Mouse (Mus musculus) MEL (cell line): ENCODE measurements at regions not wholly inside any gene's neighbourhood (a gene's known extent, or its start where the extent isn't known, plus 50 kb on each side); places are given as distances from the start of the nearest gene placed in this dataset.

ENCODE experiments used
- CTCF ChIP-seq, 3 experiments: IDR thresholded peaks in 2 of 3; conservative IDR thresholded peaks in 1 of 3; 2 replicates each; pipeline ENCODE4 v1.5.1; 2011 to 2012; ENCODE audit warnings: low read length in 3 of 3, low read depth in 2 of 3, mild to moderate bottlenecking in 2 of 3, improper control_type of control experiment in 1 of 3, inconsistent platforms in 1 of 3, mixed read lengths in 1 of 3, moderate library complexity in 1 of 3; ENCODE audit not compliant: control insufficient read depth in 1 of 3, insufficient read depth in 1 of 3, poor library complexity in 1 of 3, severe bottlenecking in 1 of 3
- HCFC1 ChIP-seq: IDR thresholded peaks from 2 replicates; pipeline ENCODE4 v1.6.1; 2012; ENCODE audit warnings: low read depth, mild to moderate bottlenecking, inconsistent platforms, low read length, improper control_type of control experiment, moderate library complexity
- MAX ChIP-seq: IDR thresholded peaks from 2 replicates; pipeline ENCODE4 v1.6.1; 2011; ENCODE audit warnings: low read length, improper control_type of control experiment
- MAZ ChIP-seq: IDR thresholded peaks from 2 replicates; pipeline ENCODE4 v1.6.1; 2012; ENCODE audit warnings: low read depth, mild to moderate bottlenecking, inconsistent platforms, low read length, improper control_type of control experiment
- MEF2A ChIP-seq: IDR thresholded peaks from 2 replicates; pipeline ENCODE4 v1.6.1; 2014; ENCODE audit warnings: low read depth, mild to moderate bottlenecking, inconsistent platforms, low read length, improper control_type of control experiment; ENCODE audit not compliant: poor library complexity, insufficient replicate concordance, severe bottlenecking; ENCODE audit errors: extremely low read depth
- NRF1 ChIP-seq: IDR thresholded peaks from 2 replicates; pipeline ENCODE4 v1.6.1; 2014; ENCODE audit warnings: low read depth, mild to moderate bottlenecking, inconsistent platforms, low read length, improper control_type of control experiment, moderate library complexity; ENCODE audit not compliant: poor library complexity, insufficient read depth, severe bottlenecking
- POLR2A ChIP-seq, 2 experiments: IDR thresholded peaks; 2 replicates each; pipeline ENCODE4 v1.6.1; 2011 to 2012; ENCODE audit warnings: low read length in 2 of 2, mild to moderate bottlenecking in 2 of 2, control low read depth in 1 of 2, improper control_type of control experiment in 1 of 2, low read depth in 1 of 2, moderate library complexity in 1 of 2; ENCODE audit not compliant: control insufficient read depth in 1 of 2, insufficient read depth in 1 of 2, poor library complexity in 1 of 2
- POLR2AphosphoS5 ChIP-seq: IDR thresholded peaks from 2 replicates; pipeline ENCODE4 v1.6.1; 2012; ENCODE audit warnings: low read depth, borderline replicate concordance, mild to moderate bottlenecking, inconsistent platforms, low read length, moderate library complexity, mixed read lengths
- RAD21 ChIP-seq: IDR thresholded peaks from 2 replicates; pipeline ENCODE4 v1.6.1; 2011; ENCODE audit warnings: mild to moderate bottlenecking, low read depth, low read length, improper control_type of control experiment
- TBP ChIP-seq: IDR thresholded peaks from 2 replicates; pipeline ENCODE4 v1.8.0; 2011; ENCODE audit warnings: low read depth, low read length, improper control_type of control experiment
- USF2 ChIP-seq, 2 experiments: IDR thresholded peaks; 2 replicates each; pipeline ENCODE4 v1.6.1; 2011 to 2012; ENCODE audit warnings: improper control_type of control experiment in 2 of 2, low read length in 2 of 2, borderline replicate concordance in 1 of 2, inconsistent platforms in 1 of 2, low read depth in 1 of 2, mild to moderate bottlenecking in 1 of 2; ENCODE audit not compliant: insufficient read depth in 1 of 2

DNA sequence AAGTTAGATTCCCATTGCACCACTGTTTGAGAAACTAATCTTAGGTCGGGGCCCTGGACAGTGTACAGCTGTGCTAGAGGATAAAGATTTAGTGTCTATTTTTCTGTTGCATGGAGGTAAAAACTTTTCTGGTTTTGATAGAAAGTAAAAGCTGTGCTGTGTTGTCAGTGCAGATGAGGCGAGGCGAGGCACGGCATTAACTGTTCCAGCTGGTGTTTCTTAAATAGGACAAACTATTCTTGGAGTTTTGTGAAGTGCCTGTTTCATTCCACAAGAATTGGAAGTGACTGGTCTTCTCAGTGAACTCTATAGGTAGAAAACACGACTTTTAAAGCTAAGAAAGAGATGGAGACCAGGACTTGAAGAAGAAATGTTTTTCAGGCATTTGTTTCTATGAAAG lies 370.3 kb downstream of the Rprm start:
- TF ChIP-seq POLR2A (IDR thresholded peaks at IDR 0.05; ENCODE audit: control insufficient read depth in 1 of 2, insufficient read depth in 1 of 2, low read depth in 1 of 2, low read length in 2 of 2, poor library complexity in 1 of 2) (no peak), HCFC1 (no peak), MEF2A (no peak), NRF1 (no peak), MAX (no peak), CTCF (IDR thresholded peaks at IDR 0.05 in 2 of 3, conservative IDR thresholded peaks at IDR 0.05 in 1 of 3; ENCODE audit: control insufficient read depth in 1 of 3, insufficient read depth in 1 of 3, low read depth in 2 of 3, low read length in 3 of 3, poor library complexity in 1 of 3, severe bottlenecking in 1 of 3) (no peak), MAZ (no peak), RAD21 (no peak), POLR2AphosphoS5 (no peak), TBP (no peak), USF2 (IDR thresholded peaks at IDR 0.05; ENCODE audit: borderline replicate concordance in 1 of 2, insufficient read depth in 1 of 2, low read depth in 1 of 2, low read length in 2 of 2) (no peak)
